Mouse (Mus musculus) adrenal gland, postnatal 4 days (tissue): ENCODE results near the gene Gabrb2. TPM values are rescaled to one million over a fixed set of nuclear protein-coding genes. Genes with fewer than 3 reads are reported as not detected.

ENCODE experiments used
- DNase-seq, 2 experiments: peaks; one replicate each; pipeline ENCODE4 v3.0.0; 2021 to 2022; ENCODE audit warnings: low spot score in 2 of 2, mixed read lengths in 2 of 2
- long read RNA-seq, 2 experiments: library from polyadenylated mRNA; stranded (forward); transcript quantifications; one replicate each; pipeline ENCODE4 v2.0.0; 2021
- total RNA-seq, 2 experiments: library from RNA; stranded (reverse); gene quantifications; 2 replicates each; pipeline ENCODE4 v1.2.3; 2021

Gabrb2 gene
- total RNA-seq: 1 to 10 TPM in 1 of 2 experiments, under 1 TPM in 1; 0.98 to 1.2 TPM
- long read RNA-seq, experiment 1: 0 reads
- long read RNA-seq, experiment 2, partial matches to known transcripts: 0 of 1 reads
- long read RNA-seq, experiment 2, other reads (novel, unspliced or antisense): 1 of 1 reads

GRCm38 (mm10) chr11:42418996-42419782 lies at the start of gene Gabrb2:
Gabrb2 (plus strand) TSS chr11:42419757.
- no peak for DNase-seq

GRCm38 (mm10) chr11:42378983-42379382 lies 40.6 kb upstream of the Gabrb2 start:
- no peak for DNase-seq

- DNase-seq: no peak
These were observed 33.1 kb upstream of the Gabrb2 start for GRCm38 (mm10) chr11:42386486-42386885.

- DNase-seq: no peak
These were observed 28.8 kb upstream of the Gabrb2 start for GRCm38 (mm10) chr11:42390682-42391290.

- DNase-seq: no peak
These were observed 26.1 kb upstream of the Gabrb2 start for GRCm38 (mm10) chr11:42393451-42393850.

- DNase-seq: no peak
These were observed 455 bp downstream of the Gabrb2 start for GRCm38 (mm10) chr11:42419791-42420633.

GRCm38 (mm10) chr11:42420634-42421470 lies 1.3 kb downstream of the Gabrb2 start:
- no peak for DNase-seq

GRCm38 (mm10) chr11:42423231-42423630 lies 3.7 kb downstream of the Gabrb2 start:
- DNase-seq: no peak

- DNase-seq: no peak
These were observed 11.9 kb downstream of the Gabrb2 start for GRCm38 (mm10) chr11:42431495-42431894.

- no peak for DNase-seq
These were observed 19.4 kb downstream of the Gabrb2 start for GRCm38 (mm10) chr11:42438978-42439377.

GRCm38 (mm10) chr11:42443641-42444040 lies 24.1 kb downstream of the Gabrb2 start:
- no peak for DNase-seq

- no peak for DNase-seq
These were observed 29.4 kb downstream of the Gabrb2 start for GRCm38 (mm10) chr11:42448929-42449328.

GRCm38 (mm10) chr11:42464136-42464535 lies 44.6 kb downstream of the Gabrb2 start:
- DNase-seq: no peak

- DNase-seq: no peak
These were observed 48.8 kb downstream of the Gabrb2 start for GRCm38 (mm10) chr11:42468381-42468780.

GRCm38 (mm10) chr11:42474523-42474922 lies 55.0 kb downstream of the Gabrb2 start:
- no peak for DNase-seq

GRCm38 (mm10) chr11:42487625-42488024 lies 68.1 kb downstream of the Gabrb2 start:
- no peak for DNase-seq

- no peak for DNase-seq
These were observed 81.6 kb downstream of the Gabrb2 start for GRCm38 (mm10) chr11:42501166-42501565.

- no peak for DNase-seq
These were observed 85.9 kb downstream of the Gabrb2 start for GRCm38 (mm10) chr11:42505436-42505835.

- no peak for DNase-seq
These were observed 86.4 kb downstream of the Gabrb2 start for GRCm38 (mm10) chr11:42505911-42506310.

GRCm38 (mm10) chr11:42521960-42522359 lies 102.4 kb downstream of the Gabrb2 start:
- no peak for DNase-seq
